Mouse (Mus musculus) right cerebral cortex, postnatal 36 days (tissue): Measurements from ENCODE around the gene Zfp609.
"Not testable (repeated sequence)": the region's sequence is repeated elsewhere in the genome, so short reads cannot be mapped to it uniquely, and the experiment has no call there.

Source experiments
- DNase-seq, 2 experiments: peaks; one replicate each; pipeline ENCODE4 v3.0.0; 2022; ENCODE audit warnings: low spot score in 2 of 2, mixed read lengths in 1 of 2

Gene Zfp609

DNA sequence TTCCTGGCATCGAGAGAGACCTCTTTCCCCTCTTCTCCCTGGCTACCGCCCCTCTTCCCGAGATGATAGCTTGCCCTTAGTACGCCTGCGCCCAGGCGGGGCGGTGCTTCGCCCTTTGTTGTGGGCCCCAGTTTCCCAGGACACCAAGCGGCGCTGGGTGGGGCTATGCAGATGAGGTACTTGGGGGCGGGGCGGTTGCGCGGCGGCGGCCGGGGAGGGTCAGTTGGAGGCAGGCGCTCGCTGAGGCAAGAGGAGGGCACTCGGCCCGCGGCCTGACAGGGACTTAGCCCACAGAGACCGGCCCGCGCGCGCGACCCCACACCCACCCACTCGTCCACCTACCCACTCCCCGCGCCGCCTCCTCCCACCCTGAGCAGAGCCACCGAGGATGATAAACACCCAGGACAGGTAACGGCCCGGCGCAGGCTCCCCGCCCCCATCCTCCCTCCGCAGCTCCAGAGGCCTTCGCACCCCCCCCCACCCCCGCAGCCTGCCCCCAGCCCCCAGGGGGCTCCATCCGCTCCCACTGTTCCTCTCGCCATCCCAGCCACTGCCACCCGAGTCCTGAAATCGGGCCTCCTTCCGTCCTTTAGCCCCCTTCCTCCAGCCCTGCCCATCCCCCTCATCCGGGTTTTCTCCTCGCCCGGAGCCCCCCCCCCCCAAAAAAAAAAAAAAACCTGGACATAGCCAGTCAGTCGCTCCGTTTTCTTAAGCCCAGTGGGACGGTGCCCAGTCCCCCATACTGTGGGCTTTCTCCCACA lies 150.8 kb downstream of the Zfp609 start:
- peak; percentile 94 for DNase-seq

DNA sequence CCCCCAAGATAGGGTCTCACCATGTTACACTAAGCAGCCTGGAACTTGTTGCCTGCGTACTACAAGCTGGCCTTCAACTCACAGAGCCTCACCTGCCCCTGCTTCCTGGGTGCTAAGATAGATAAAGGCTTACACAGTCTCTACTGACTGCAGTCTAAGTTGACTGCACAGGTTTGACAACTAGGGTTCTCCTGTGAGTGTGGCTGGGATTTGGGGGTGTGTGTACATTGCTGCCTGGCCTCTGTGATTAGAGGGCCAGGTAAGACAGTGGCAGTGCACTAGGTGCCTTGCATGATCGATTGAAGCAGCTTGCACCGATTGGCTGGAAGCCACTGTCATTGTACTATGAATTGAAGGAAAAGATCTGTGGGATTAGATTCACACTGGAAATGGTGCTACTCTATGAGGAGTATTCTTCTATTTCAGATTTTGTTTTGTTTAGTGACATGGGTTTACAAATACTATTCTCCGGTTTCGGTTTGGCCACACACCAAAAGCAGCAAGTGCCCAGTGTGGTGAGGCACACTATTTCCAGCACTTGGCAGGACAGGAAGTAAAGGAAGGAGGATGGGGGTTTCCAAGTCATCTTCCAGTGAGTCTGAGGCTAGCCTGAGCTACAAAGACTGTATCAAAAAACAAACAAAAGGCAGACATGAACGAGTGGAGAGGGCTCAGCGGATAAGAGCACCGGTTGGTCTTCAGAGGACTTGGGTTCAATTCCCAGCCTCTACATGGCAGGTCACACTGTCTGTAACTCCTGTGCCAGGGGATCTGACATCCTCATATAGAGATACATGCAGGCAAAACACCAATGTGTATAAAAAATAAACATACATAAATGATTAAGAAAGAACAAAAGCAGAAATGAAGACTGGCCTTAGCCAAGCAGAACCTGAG lies 151.7 kb downstream of the Zfp609 start:
- DNase-seq: no peak

DNA sequence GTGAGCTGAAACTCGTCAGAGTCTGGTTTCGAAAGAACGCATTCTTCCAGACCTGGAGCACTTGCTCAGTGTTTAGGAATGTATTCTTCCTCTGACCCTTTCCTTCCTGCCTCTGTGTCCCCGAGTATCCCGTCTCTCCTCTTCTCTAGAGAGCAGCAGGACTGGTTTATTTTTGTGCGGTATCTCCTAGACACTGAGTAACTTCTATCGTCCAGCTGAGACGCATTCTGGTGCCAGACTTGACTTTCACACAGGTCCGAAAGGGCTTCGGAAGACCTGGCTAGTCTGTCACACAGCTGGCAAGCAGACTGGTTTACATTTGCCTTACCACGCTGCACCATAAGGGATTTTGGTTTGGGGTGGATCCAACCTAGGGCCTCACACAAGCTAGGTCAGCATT lies 154.4 kb downstream of the Zfp609 start:
- no peak for DNase-seq

DNA sequence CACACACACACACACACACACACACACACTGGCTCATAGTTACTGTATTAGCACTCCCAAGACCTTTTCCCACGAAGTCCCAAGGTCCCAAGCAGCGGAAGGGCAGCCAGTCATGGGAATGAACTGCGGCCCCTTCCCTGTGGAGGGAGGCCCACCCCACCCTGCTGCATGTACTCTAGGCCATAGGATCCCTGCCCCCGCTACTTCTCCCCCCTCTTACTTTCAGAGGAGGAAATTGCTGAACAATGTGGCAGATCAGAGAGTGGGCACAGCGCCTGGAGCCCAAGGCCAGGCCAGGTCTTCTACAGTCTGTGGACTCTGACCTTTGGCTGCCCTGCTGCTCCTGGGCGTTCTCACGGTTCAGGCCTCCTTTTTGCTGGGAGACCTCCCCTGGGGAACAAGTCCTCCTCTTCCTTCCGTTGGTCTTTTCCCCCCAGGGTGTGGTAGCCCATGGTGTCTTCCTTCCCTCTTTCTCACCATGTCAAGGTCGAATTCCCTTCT lies 155.9 kb downstream of the Zfp609 start:
- no peak for DNase-seq

DNA sequence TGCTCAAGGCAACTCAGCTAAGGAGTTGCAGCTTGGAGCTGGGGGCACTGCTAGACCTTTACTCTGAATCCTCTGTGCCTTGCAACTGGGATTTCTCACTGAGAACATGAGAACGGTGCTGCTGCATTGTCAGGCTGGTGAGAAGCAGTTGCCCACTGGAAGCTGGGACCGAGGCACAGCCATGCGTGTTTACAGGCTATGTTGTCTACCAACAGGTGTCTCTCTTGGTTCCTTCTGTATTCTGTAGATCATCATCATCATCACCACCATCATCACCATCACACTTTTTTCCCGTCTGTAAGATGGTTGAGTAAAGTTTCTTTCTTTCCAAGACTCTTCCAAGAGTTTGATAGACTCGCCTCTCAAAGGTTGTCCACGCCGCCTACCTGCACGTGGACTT lies 159.7 kb downstream of the Zfp609 start, which contains the start of gene Oaz2:
Gene Oaz2 (plus strand): TSS at position 301 of the 400 bp plus-strand sequence.
- DNase-seq: no peak

DNA sequence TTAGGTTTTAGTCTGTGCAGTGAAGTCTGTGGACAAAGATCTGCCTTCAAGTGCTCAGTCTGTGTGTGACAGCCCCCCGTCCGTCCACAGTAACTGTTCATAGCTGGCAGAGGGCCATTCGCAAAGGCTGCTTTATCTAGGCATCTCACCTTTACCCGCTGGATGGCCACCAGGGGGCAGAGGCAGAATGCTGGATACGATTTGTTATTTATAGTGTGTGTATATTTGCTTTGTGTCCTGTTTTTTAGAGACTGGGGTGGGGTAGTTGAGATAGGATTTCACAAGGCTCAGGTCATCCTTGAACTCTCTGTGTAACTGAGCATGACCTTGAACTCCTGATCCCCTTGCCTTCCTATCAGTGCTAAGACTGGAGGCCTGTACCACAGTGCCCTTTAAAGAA lies 161.3 kb downstream of the Zfp609 start:
- peak in 1 of 2 experiments; percentile 24 for DNase-seq

DNA sequence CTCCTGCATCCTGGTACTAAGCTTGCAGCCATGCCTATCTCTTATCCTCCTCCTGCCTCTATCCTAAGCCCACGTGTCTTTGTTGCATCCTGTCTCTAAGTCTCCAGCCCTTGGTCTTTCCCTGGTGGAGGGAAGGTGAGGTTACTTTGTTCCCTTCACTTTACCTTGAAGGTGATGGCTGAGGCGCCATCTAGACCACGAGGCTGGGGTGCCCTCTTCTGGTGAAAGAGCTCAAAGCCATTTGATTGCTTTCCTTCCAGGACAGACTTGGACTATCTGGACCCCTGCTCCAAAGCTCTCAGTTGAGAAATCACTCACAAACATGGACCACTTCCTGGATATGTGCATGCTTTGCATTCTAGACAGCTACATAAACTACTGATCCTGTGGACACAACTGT lies 163.2 kb downstream of the Zfp609 start:
- no peak for DNase-seq

DNA sequence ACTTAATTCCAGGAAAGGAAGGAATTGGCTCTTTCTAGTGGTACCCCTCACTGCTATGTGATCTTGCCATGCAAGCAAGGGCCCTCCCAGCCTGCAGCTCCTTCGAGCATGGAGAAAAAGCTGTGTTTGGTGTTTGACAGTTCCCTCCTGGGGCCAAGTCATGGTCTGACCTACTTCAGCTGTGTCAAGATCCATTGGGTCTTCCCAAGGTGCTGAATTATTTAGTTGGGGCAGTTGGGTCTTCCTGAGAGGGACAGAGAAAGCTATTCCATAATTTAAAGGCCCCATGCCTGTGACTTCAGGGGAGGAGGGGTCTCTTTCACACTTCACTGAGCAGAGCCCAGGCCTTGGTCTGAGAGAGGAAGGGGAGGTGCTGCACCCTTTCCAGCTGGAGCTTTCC lies 165.9 kb downstream of the Zfp609 start:
- no peak for DNase-seq

DNA sequence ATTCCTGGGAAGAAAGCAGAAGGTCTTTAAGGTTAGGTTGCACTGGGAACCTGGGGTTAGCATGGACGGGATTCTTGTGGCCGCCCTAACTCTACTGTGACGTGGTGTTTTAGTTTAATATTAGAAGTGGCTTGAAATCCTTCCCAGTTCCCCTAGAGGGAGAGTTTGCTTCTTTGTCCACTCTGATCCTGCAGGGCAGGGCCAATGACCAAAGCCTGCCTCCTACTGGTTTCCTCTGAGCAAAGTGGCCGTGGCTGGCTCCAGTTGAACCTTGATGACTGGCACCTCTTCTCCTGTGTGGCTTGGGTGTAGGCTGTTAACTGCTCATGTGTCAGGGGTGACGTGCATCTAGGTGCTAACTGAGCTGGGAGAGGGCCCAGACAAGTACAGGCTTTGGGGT lies 166.3 kb downstream of the Zfp609 start:
- DNase-seq: no peak

DNA sequence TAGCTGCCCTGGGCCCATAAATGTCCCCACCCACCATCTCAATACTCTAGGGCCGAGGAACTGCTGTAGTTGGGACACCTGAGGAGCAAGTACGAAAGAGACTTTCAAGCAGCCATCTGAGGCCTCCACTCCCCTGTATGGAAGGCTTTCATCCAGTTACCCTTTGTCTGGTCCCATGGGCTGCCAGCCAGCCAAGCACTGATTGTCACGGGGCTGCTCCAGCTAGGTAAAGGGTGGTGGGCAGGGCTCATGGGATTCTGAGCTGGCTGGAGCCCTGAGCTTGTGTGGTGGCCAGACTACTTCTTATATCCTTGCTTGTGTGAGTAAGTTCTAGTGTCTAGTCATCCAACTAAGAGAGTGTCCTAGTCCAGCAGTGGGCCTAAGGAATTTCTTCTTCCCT lies 170.1 kb downstream of the Zfp609 start:
- no peak for DNase-seq

DNA sequence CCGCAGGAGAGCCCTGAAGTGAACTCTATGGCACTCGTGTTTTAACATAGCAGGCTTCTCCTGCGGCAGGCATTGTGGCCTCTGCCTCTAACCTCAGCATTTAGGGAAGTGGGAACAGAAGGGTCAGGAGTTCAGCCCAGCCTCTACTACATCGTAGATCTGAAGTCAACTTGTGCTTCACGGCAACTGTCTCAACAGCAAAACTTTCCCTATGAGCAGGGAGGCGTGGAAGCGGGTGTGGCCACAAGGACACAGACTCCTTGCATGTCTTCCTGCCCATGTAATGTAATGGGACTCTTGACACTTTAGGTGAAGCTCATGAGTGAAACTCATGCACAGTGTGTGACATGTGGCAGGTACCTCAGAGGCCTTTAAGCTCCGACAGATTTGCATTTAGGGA lies 171.8 kb downstream of the Zfp609 start:
- no peak for DNase-seq

DNA sequence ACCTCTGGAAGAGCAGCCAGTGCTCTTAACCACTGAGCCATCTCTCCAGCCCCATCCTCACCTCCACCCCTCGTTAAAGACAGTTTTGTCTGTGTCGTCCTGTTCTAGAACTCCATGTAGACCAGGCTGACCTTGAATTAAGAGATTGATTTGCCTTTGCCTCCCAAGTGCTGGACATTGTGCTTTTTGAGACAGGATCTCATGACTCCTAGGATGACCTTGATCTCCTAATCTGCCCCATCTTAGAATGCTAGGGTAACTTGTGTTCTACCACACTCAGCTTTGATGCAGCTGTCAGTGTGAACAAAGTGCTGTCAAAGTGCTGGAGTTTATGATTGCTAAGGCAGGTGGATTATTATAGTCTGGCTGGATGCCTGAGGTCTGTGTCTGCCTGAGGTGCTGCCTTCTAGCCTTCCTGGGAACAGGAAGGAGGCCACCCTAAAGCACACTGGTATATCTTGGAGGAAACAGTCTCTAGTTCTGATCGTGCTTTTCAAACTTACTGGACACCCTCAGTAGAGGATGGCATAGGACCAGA lies 172.6 kb downstream of the Zfp609 start:
- DNase-seq: no peak

DNA sequence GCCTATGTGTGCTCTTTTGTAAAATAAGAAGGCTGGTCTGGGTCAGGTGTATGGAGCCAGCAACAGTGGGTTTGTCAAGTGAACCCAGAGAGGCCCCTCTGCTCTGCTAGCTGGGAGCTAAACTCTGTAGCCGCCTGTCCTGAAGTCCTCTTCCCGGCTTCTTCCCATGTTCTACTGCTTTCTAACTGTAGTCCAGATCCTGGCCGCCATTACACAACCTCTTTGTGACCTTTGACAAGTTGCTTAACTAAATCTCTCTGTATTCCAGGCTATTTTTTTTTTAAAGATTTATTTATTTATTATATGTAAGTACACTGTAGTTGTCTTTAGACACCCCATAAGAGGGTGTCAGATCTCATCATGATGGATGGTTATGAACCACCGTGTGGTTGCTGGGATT lies 173.6 kb downstream of the Zfp609 start:
- DNase-seq: no peak

DNA sequence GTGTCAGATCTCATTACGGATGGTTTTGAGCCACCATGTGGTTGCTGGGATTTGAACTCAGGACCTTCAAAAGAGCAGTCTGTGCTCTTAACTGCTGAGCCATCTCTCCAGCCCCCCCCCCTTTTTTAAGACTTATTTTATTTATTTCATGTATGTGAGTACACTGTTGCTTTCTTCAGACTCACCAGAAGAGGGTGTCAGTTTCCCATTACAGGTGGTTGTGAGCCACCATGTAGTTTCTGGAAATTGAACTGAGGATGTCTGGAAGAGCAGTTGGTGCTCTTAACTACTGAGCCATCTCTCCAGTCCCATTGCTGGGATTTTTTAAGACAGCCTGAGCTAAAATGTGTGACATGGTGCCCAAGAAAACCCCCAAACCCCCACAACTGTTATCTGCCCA lies 175.4 kb downstream of the Zfp609 start:
- not testable (repeated sequence) for DNase-seq

DNA sequence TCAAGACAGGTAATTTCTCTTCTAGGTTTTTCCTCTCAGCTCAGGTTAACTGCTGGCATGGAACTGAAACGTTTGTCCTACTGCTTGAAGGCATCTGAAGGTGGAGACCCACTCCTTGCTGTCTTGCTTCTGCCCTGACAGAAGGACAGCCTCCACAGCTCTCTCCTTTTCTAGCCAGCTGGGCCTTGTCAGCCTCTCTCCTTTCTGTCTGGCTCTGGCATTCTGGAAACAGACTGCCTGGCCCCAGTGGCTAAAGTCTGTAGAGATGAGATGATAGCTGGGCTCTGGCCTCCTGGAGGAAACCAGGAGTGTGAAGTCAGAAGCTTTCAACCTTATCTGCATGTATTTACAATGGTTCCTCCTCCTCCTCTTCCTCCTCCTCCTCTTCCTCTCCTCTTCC lies 177.4 kb downstream of the Zfp609 start:
- DNase-seq: no peak

DNA sequence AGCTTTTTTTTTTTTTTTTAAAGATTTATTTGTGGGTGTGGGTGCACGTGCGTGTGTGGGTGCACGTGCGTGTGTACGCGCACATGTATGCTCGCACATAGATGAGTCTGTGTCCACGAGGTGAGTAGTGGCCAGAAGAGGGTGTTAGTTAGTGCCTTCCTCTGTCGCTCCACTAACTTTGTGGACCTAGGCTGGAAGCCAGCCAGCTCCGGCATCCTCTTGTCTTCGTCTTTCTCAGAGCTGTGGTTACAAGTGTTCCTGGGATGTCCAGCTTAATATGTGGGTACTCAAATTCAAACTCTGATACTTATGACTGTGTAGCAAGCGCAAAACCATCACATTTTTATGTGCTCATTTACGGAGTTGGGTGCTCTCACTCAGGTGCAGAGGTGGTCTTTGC lies 178.6 kb downstream of the Zfp609 start:
- no peak for DNase-seq

DNA sequence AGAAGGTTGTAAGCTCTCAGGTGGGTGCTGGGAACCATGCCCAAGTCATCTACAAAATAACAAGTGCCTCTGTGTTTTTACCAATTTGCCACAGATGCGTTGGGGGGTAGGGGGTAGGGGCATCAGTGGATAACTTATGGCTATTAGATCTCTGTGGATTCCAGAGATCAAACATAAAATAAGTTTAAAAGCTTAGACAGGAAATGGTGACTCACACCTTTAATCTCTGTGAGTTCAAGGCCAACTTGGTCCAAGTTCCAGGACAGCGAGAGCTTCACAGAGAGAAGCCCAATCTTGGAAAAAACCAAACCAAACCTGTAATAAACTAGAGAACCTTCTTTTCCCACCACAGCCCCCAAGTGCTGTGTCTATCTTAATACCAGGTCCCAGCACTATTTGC lies 180.6 kb downstream of the Zfp609 start:
- DNase-seq: no peak

DNA sequence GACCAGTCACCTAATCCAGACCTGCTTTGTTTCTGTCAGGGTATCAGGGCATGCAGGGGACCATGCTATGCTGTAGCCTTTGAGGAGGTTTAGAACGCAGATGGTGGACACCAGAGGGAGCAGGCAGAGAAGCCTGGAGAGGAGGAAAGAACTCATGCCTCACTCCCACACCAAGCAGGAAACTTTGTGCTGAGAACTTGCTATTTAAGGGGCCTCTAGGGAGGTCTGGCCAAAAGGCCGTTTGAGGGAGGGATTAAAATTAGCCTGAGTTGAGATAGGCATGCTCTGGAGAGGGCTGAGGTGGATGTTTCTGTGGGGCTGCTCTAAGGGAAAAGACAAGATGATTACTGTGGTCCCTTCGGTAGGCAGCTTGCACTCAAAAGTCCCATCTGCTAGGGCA lies 181.4 kb downstream of the Zfp609 start:
- DNase-seq: no peak

DNA sequence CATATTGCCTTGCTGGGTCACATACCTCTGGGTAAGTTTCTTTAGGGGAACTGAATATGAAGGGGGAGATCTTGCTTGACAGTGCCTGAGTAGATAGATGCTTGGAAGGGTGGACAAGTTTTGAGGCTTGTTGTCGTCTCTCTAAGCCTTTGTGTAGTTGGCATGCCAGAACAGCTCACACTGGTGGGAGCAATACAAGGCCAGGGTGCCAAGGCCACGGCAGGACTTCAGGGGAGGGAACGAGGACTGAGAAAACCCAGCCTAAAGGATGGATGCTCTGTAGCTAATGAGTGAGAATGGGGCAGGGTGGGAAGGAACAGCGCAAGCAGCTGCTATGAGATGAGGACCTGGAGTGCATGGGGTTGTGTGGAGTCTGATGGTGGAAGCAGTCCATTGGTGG lies 182.4 kb downstream of the Zfp609 start:
- DNase-seq: no peak

DNA sequence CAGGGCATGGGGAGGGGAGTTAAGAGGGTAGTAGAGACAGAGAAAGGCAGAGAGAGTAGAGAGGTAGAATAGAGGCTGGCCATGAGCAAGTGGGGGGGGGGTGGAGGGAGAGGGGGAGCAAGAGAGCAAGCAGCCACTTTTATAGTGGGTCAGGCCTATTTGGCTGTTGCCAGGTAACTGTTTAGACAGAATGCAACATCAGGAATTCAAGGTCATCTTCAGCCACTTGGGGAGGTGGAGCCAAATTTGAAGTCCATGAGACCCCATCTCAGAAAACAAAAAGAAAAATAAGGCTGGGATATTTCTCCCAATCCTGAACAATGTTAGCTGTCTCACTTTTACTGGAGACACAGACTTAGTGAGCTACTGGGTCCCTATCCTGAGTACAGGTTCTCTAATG lies 184.8 kb downstream of the Zfp609 start:
- DNase-seq: no peak
